Mouse (Mus musculus): ENCODE results near the gene Fat3.

Fat3 gene

DNA sequence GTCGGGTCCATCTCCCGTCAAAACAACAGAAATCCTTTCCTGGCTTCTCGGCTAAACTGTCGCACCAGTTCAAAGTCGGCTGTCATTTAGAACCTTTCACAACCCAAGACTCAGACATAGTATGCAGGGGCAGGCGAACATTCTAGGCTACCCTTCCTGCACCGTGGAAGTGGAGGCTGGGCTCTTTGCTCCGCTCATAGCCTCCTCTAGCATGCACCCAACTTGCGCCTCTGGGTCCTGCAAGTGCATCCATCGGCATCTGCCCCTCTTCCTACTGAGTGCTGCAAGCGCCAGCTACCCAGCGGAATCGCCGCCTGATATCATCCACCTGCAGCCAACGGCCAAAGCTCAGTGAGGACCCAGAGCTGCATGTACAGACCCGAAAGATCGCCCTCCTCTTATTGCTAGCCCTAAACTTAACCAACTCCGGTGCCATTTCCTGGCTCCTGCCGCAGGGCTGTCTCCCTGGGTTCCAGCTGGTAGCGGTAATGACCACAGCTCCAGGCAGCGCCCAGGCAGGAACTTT lies at the start of gene Fat3:
TSS of gene Fat3 (minus strand) at position 100 of the 526 bp plus-strand sequence.
- DNase-seq: no peak

DNA sequence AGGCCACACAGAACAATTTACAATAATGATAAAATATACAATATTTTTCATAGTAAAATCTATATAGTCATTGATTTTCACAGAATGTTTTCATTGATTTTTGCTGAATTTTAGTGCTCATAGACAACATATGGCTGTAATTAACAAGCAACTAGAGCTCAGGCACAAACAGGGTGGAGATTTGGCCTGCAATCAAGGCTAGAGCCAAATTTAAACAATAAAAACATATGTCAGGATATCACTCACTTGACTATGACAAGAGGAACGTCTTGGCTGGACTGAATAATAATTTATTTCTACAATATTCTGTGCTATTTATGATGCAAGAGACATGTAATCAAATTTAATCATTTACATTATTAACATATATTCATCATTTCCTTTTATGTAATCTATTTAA lies 31.8 kb upstream of the Fat3 start:
- no peak for DNase-seq

DNA sequence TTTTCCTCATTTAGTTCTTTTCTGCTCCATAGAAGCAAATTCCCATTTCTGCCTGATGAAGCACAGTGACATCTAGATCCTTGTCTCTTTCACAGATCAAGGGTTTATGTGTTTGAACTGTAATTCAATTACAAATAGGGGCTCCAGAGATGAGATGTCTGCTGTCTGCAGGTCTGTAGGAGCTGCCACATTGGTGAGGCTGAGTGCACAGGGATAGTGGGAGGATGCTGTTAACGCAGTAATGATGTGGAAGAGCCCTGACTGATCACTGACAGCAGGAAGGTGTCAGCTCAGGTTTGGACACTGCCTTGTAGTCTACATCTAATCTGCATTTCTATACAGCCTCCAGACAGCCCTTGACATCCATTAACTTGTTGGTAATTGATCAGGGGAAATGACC lies 16.5 kb upstream of the Fat3 start:
- no peak for DNase-seq

DNA sequence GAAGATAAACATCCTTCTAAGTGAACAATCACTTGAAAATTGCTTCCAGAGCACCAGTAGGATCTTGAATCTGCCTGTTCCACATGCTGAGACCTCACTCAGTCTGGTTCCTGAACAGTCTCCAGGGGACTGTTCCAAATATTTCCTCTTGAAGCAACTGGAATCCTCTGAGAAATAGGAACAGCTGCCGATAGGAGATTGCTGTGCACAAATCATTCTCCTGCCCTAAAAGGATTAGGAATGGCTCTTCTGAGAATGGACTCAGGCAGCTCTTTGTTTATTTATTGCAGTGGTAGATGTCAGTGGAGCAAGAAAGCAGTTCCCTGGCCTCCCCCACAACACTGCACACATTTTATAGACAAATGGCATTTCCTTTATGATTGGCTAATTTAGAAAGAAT lies 10.9 kb upstream of the Fat3 start:
- DNase-seq: no peak

DNA sequence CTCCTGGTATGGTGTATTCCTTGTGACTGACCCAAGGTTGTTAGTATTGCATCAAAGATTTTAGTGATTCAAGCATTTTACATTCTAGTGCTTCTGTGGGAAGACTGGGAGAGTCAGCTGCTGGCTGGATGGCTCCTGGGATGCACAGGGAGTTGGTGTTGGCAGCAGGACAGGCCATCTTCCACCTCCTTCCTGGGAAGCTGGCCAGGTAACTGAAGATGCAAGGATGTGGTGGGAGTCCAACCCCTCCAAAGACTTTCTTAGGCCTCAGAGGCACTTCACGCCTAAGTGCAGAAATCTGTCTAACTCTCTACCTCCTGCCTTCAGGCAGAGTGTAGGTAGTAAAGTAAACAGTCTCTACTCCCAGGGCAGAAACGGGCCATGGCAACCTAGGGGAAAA lies 2.7 kb upstream of the Fat3 start:
- DNase-seq: no peak

DNA sequence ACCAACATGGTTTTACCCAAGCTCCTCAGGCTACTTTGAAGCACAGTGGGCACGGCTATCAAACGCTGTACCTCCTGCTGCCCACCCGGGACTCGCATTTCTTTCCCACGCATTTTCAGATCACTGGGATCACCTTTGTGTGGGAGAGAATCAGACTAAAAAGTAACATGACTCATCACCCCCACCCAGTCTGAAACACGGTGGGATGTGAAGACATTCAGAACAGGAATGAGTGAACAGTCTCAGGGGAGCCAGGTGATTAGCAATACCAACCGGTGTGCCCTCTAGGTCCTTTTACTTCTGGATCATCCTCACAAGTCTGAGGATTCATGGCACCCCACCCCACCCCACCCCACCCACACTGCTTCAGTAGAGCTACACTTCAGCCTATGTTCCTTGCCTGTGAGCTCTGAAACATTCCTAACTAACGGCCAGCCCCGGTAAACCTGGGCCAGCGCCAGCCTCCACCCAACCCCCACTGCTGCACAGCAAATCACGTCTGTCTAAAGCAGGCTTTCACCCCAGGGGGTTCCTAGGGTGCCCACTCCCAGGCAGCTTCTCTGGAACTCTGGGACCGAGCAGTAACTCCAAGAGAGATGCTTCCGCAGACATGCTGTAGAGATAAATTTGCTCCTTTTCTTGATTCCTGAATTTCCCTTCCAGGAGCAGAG lies 1.7 kb upstream of the Fat3 start:
- DNase-seq: no peak

DNA sequence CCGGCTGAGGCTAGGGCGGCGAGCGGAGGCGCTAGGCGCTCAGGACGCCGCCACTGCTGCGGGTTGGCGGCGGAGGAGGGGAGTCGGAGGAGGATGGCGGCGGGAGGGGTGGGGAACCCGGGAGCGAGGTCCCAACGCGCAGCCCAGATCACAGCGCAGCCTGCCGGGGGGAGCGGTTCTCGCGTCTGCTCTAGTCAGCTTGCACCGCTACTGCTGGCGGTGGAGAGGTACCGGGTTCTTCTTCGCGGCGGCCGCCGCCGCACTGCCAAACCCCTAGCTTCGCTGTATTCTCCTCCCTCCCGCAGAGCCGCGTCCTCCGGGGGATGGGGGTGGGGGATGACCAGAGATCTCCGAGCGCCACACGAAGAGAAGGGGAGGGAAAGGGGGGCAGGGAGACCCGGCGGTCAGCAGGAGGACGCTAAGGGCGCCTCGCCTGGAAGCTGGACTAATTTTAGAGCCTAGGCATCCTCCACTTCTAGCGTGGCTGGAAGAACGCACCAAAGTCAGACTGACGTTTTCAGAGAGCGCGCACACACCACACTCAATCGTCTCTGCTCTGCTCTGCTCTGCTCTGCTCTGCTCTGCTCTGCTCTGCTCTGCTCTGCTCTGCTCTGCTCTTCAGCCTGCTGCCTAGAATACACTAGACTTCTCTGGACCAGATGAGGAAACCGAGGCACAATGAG lies 1.0 kb upstream of the Fat3 start:
- DNase-seq: peak; percentile 70

DNA sequence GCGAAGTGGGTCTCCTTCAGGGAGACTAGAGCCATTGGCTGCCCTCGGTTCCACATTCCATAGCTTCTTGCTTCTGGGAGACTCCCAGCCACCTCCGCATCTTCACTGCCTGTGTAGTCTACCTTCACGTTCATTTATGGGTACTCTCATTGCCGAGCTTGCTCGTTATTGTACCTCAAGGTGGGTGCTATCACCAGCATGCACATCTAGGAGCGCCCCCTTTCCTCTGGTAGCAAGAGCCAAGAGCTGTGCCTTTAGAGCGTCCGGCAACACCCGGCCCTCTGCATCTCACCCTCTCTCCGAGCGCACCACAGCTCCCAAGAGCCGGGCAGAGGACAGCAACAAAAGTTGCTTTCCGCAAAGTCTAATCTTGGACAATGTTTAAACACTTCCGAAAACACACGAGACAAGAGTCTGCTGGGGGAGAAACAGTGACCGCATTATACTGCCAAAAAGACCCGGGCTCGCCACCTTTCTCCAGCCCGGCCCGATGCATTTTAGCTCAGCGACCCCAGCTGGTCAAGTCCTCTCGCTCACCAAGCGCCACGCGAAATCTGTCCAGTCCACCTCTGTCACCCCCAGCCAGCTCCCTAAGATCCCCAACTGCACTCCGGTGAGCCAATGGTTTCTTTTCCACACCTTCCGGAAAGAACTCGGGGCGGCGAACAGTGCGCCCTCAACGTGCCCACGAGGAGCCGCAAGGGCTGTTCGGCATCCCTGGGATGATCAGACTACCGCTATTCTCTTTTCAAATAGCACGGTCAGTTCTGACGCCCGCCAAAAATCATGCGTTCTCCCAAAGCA lies 501 bp downstream of the Fat3 start:
- DNase-seq: peak; percentile 24

DNA sequence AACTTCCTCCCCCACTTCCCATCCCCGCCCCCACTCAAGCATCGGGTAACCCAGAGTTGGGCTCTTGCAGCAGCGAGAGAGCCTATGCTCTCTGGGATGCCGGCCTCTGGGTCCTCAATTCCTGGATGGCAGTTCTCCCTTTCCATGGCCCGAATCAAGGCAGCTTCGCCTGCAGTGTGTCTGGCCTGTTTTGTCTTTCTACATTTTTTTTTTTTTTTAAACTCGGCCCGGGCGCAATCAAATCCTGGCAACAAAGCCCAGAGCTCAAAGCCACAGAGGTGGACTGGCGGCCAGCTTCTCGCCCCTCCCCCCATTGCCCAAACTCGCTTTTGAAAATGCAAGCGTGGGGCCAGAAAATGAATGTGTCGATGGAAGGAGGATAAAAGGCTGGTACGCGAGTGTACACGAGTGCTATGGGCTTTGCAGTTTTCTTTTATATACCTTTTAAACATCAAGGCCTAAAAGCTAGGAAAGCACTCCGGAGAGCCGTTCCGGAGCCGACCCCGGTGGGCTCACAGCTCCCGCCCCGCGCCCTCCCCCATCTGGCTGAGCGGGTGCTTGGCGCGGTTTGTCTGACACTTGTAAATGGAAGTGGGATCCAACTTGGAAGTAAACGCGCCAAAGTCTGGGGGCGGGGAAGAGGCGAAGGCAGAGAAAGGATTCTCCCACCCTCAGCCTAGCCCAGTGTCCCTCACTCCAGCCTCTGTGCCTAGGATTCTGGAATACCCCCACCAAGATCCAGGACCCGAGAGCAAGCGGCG lies 1.3 kb downstream of the Fat3 start:
- peak; percentile 23 for DNase-seq

DNA sequence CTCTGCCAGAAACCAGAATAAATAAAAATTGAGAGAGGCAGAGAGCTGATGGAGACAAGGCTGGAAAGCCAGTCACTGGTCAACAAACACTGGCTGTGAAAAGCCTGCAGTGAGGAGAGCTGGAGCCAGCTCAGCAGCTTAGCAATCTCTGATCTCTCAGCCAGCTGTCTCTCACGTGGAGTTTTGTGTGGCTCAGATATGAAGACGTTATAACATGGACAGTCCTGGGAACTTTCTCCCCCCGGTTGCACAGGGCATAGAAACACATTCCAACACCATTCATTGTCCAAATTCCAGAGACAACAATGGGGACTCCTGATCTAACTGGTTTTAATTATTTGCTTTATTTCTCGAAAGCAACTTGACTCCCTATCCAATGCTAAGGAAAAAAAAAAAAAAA lies 2.2 kb downstream of the Fat3 start:
- no peak for DNase-seq

DNA sequence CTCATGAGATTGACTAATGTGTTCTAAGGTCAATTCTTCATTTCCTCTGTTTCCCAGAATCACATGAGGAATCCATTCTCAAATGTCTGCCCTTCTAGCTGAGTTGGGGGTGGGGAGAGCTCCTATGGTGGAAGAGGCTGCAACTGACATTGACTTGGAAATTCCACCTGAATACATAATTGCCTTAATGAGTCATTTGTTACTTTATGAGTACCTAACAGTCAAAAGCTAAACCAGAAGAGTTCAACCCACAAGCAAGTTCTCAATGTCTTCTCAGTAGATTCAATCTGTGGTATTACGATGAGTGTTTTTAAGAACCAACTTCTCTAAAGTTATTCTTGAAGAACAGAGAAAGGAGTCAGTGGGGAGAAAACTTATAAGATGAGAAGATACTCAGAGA lies 3.7 kb downstream of the Fat3 start:
- no peak for DNase-seq

DNA sequence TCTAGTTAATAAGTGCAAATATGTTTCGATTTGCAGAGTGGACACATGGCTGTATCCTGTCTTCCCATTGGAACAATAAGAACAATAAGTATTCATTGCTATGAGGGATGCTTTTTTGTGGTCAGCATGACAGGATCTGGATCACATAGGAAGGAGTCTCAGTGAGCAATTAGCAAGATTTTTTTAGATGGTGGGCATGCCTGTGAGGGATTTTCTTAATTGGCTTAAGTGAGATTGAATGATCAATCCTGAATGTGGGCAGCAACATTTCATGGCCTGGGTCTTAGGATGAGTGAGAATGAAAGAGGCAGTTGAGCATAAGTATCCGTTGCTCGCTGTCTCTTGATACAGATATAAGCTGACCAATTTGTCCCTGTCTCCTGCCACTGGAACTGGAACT lies 4.8 kb downstream of the Fat3 start:
- no peak for DNase-seq

DNA sequence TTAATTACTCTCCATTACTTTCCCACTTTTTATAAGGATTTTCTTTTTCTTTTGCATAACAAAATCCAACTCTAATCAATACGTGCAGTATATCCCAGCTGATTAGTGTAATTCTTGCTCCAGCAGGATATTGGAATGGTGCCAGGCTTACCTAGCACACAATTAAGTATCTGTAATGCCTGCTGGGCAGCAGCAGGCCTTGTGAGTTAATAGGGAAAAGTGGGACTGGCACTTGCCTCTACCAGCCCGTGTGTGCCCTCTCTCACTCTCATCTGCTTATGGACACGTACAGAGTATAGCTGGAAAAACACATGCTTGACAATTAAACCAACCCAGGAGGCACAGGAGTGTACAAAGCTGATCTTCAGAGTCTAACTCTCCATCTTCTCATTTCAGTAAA lies 11.4 kb downstream of the Fat3 start:
- no peak for DNase-seq

DNA sequence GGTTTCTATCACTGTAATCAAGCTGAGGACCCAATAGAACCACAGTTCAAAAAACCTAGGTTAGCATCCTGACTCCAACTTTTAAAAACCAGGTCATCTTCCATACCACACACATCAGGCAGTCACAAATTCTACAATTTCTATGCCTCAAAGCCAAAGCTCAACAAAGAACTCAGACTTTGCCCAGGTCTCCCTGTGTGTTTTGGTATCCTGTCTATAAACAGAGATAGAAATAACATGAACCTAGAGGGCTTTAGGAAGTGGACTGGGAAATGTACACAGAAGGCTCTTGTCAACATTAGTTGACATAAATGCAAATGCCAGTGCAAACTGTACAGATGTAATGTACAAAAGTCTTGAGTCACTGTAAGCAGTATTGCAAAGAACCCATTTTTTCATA lies 13.5 kb downstream of the Fat3 start:
- DNase-seq: no peak

DNA sequence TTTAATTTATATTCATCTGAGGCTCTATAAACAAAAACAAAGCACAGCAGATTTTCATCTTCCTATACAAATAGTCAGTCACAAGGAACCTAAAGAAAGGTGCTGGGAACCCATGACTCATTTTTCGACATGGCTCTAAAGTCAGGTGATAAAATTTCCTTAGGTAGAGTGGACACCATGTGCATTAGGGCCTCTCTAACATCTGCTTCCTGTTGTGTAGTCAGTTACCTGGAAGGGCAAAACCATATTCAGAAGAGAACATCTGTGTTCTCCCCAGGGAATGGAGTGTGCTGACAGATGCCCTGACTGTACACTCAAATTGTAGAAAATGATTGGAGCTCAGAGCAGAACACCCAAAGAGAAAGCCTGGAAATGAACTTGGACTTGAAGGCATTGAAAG lies 14.9 kb downstream of the Fat3 start:
- DNase-seq: no peak

DNA sequence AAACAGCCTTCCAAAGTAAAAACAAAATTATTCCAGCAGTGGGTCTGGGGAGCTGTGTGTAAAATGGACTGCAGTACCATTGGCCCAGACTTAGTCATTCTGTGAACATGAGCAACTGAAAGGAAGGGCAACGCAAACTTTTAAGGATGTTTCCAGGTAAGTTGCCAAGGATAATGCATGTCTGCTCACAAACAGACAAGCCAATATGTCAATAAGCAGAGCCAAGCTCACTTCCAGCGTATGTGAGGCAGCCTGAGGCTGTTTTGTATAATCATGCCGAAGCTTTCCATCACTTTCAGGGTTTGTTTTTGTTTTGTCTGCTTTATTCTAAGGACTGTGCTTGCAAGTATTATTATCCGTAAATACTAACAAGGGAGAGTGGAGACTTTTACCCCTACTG lies 15.9 kb downstream of the Fat3 start:
- no peak for DNase-seq

DNA sequence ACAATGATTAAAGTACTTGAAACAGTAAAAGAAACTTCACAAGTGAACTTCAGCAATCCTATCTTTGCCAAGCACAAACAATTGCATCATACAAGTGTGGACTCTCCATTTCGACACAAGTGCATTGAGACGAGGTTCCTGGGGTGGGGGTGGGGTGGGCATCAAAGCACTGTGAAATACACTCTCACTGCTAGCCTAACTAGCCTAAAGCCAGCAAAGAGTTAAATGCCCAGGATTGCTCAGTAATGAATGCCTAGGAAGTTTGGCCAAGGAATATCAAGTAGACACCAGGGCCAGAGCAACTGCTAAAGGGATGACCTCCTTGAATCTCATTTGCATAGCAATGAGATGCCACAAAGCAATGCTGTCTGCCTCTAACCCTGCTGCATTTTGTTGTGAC lies 16.3 kb downstream of the Fat3 start:
- DNase-seq: no peak

DNA sequence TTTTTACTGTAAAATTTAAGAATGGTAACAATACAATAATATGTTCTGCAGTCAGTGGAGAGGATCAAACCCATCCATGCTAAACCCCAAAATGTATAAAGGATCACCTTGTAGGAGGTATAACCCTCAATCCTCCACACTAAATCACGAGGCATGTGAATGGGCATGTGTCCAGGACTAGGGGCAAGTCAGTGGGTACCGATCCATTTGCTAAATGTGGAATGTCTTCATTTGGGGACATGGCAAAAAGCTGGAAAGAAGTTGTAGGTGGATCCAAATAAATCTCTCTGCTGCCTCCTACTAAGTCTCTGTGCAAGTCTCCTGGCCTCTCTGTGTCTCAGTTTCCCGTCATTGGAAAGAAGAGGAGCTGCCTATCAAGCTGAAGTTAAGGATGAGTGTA lies 39.6 kb downstream of the Fat3 start:
- no peak for DNase-seq

DNA sequence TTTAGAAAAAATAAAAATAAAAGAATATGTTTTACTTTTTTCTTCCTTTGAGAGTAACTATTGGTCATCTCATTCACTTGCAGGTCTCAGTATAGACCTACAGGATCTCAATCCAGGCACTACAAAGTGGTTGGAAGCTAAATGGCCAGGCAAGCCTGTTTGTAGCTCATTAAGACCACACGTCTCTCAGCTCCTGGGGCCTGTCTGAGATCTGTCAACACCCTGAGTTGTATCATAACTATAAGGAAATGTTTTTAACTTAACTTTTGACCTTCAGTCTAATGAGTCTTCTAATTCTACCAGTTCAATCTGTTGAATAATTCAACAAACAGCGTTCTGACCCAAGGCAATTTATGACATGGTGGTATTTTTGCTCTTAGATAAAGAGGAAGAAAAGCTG lies 40.5 kb downstream of the Fat3 start:
- no peak for DNase-seq

DNA sequence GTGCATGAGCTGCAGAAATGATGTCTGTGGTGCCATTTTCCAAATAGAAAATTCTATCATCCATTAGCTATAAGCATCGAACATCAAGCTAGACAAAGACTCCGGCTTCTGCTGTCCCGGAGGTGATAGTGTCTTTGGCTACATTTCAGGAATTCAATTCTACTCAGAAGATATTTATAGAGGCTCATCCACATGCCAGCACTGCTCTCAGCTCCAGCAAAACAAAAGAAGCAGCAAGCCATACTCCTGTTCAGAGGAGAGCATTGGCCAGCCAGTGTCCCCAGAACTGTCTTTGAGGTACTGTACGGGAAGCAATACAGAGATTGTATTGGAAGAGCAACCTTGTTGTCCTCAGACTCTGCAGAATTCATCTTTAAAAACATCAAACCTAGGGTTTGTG lies 59.2 kb downstream of the Fat3 start:
- no peak for DNase-seq

DNA sequence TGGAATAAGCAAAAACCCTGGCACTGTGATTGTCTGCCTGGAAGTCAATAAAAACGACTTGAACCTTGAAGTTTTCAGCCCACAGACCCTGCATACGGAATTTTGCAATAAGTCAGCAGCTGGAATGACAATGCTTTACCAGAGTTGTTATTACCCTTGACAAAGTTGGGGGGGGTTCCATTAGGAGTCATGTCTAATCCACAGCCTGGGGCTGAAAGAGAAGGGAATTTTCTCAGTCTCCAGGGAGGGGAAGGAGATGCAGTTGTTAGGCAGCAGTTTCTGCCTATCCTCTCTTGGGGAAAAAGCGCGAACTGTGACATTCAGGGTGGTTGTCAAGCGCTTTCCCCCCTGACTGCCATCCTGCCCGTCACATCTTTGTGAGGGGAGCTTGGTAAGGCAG lies 60.4 kb downstream of the Fat3 start:
- no peak for DNase-seq

DNA sequence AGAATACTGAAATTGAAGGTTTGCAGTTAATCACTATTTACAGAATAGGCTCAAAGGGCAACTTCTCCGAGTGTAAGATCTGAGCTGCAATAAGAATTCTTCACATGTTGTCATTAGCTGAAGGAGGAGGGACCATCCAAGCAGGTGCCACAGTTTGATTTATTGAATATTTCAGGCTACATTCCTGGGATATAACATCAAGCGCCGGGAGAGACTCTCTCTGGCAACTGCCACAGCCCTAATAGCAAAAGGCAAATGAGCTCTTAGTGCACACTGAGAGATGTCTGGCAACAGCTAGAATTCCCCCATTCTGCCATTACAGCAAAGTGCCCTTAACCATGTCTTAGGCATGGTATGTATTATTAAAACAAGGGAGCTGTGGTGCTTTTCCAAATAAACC lies 61.1 kb downstream of the Fat3 start:
- no peak for DNase-seq

DNA sequence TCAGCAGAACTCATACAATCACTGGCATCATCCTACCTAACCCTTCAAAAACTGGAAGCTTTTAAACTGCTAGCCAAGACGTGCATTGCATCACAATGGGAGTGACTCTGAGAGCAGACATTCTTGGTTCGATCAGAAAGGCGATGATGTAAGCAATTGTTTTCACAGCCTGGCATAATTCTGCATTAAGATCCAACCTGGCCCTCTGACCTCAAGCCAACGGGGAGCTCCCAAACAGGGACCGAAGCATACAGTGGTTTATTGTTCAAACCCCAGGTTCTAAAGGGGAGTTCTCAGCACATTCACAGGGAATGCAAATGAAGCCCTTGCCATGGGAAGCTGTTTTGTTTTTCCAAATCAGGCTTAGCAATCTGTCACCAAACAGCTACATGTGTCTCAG lies 63.3 kb downstream of the Fat3 start:
- no peak for DNase-seq
